ENCODE assay signal across 1 mouse cellular context in the genomic region with DNA sequence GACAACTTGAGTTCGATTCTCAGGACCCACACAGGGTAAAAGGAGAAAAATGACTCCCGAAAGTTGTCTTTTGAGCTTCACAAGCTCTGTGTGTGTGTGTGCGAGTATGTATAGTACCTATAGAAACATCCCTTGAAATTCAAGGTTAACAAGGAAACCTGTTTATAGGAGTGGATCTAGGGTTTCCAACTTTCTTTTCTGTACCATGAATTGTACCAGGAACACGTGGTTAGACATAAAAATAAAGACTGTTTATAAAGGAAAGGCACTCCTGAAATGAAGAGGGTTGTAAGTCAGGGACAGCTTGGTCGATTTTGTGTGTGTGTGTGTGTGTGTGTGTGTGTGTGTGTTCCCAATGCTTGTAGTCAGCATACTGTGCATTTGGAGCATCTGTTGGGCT.
TF ChIP-seq lines count a peak whose summit lies in the region.

No protein-coding gene starts in this region.

TF ChIP-seq in MEL, 35 proteins besides CTCF, POLR2A, EP300 and RAD21 (continued from another document):
- TF ChIP-seq CHD1 (IDR thresholded peaks at IDR 0.05; ENCODE audit: low read depth, low read length), result no peak
- no peak for TF ChIP-seq TBP (IDR thresholded peaks at IDR 0.05; ENCODE audit: low read depth, low read length)
- TF ChIP-seq MAX (IDR thresholded peaks at IDR 0.05; ENCODE audit: low read length), result peak; percentile 78
- TF ChIP-seq SIN3A (IDR thresholded peaks at IDR 0.05; ENCODE audit: low read length), result no peak
- no peak for TF ChIP-seq CHD2 (IDR thresholded peaks at IDR 0.05; ENCODE audit: low read length)
